Mouse (Mus musculus) lung, adult 2 months (tissue): ENCODE measurements around the gene Gfer.

Experiments used
- CTCF ChIP-seq: fragments of 200-500 bp; IDR thresholded peaks from 2 replicates; pipeline ENCODE4 v1.5.1; 2011; ENCODE audit warnings: mild to moderate bottlenecking, low read length, control low read depth; ENCODE audit not compliant: insufficient read depth
- POLR2A ChIP-seq: fragments of 200-500 bp; IDR thresholded peaks from 2 replicates; pipeline ENCODE4 v1.6.1; 2011; ENCODE audit warnings: low read depth, mild to moderate bottlenecking, control low read depth, low read length, borderline replicate concordance; ENCODE audit errors: extremely low read depth

GRCm38 (mm10) chr17:24650070-24650616 is 45.8 kb downstream of the Gfer start, which contains the start of gene Slc9a3r2:
- TF ChIP-seq POLR2A, result peak; percentile 80; the same call in 1 of the 2 replicates
- TF ChIP-seq CTCF, result no peak
